Mouse (Mus musculus) MEL (cell line): Measurements from ENCODE around the gene B230104I21Rik. TPM values are rescaled to one million over a fixed set of nuclear protein-coding genes. Genes with fewer than 3 reads are reported as not detected.

Experiments used
- DNase-seq: peaks from one replicate; pipeline ENCODE4 v3.0.0; 2011; ENCODE audit warnings: low read depth, low spot score
- H3K27ac ChIP-seq: 2 replicates; pipeline ENCODE4 v1.5.1; 2012; ENCODE audit warnings: low read depth, mild to moderate bottlenecking, control low read depth, low read length, moderate library complexity; ENCODE audit not compliant: control insufficient read depth
- H3K27me3 ChIP-seq, 2 experiments: fragments of 150-350 bp in 1 of 2; sonication (generic) in 1 of 2; 2 replicates each; pipeline ENCODE4 v1.6.1; 2012; ENCODE audit warnings: low read length in 2 of 2, mild to moderate bottlenecking in 2 of 2, improper control_type of control experiment in 1 of 2, moderate library complexity in 1 of 2; ENCODE audit not compliant: insufficient read depth in 2 of 2, control insufficient read depth in 1 of 2
- H3K36me3 ChIP-seq, 2 experiments: 2 replicates each; pipeline ENCODE4 v1.6.1; 2012 to 2014; ENCODE audit warnings: low read length in 2 of 2, improper control_type of control experiment in 1 of 2, inconsistent platforms in 1 of 2, mild to moderate bottlenecking in 1 of 2; ENCODE audit not compliant: insufficient read depth in 2 of 2, control insufficient read depth in 1 of 2
- H3K4me1 ChIP-seq, 2 experiments: fragments of 150-350 bp in 1 of 2; sonication (generic) in 1 of 2; 2 replicates each; pipeline ENCODE4 v1.6.1; 2012; ENCODE audit warnings: low read length in 2 of 2, improper control_type of control experiment in 1 of 2, mild to moderate bottlenecking in 1 of 2; ENCODE audit not compliant: insufficient read depth in 2 of 2, control insufficient read depth in 1 of 2
- H3K4me3 ChIP-seq, 2 experiments: fragments of 150-350 bp in 1 of 2; sonication (generic) in 1 of 2; 2 replicates each; pipeline ENCODE4 v1.5.1; 2012; ENCODE audit warnings: low read depth in 2 of 2, low read length in 2 of 2, mild to moderate bottlenecking in 2 of 2, moderate library complexity in 2 of 2, control low read depth in 1 of 2, improper control_type of control experiment in 1 of 2; ENCODE audit not compliant: control insufficient read depth in 1 of 2, insufficient read depth in 1 of 2
- H3K79me2 ChIP-seq: 2 replicates; pipeline ENCODE4 v1.6.1; 2012; ENCODE audit warnings: mild to moderate bottlenecking, low read length, moderate library complexity; ENCODE audit not compliant: control insufficient read depth, poor library complexity, insufficient read depth
- H3K9ac ChIP-seq: 2 replicates; pipeline ENCODE4 v1.6.1; 2012; ENCODE audit warnings: low read depth, mild to moderate bottlenecking, control low read depth, low read length, moderate library complexity; ENCODE audit not compliant: control insufficient read depth, poor library complexity, severe bottlenecking
- H3K9me3 ChIP-seq: fragments of 150-350 bp; sonication (generic); replicated peaks from 2 replicates; pipeline ENCODE4 v1.6.1; 2012; ENCODE audit warnings: mild to moderate bottlenecking, low read length, improper control_type of control experiment, moderate library complexity; ENCODE audit not compliant: insufficient read depth
- BHLHE40 ChIP-seq: IDR thresholded peaks from 2 replicates; pipeline ENCODE4 v1.6.1; 2012; ENCODE audit warnings: low read depth, mild to moderate bottlenecking, inconsistent platforms, low read length, improper control_type of control experiment, borderline replicate concordance
- CHD1 ChIP-seq: IDR thresholded peaks from 2 replicates; pipeline ENCODE4 v1.6.1; 2012; ENCODE audit warnings: low read depth, mild to moderate bottlenecking, inconsistent platforms, low read length, improper control_type of control experiment
- CTCF ChIP-seq, 3 experiments: IDR thresholded peaks in 2 of 3; conservative IDR thresholded peaks in 1 of 3; 2 replicates each; pipeline ENCODE4 v1.5.1; 2011 to 2012; ENCODE audit warnings: low read length in 3 of 3, low read depth in 2 of 3, mild to moderate bottlenecking in 2 of 3, improper control_type of control experiment in 1 of 3, inconsistent platforms in 1 of 3, mixed read lengths in 1 of 3, moderate library complexity in 1 of 3; ENCODE audit not compliant: control insufficient read depth in 1 of 3, insufficient read depth in 1 of 3, poor library complexity in 1 of 3, severe bottlenecking in 1 of 3
- ELF1 ChIP-seq: IDR thresholded peaks from 2 replicates; pipeline ENCODE4 v1.6.1; 2014; ENCODE audit warnings: low read depth, mild to moderate bottlenecking, inconsistent platforms, low read length, improper control_type of control experiment, moderate library complexity
- ETS1 ChIP-seq: IDR thresholded peaks from 2 replicates; pipeline ENCODE4 v1.6.1; 2012; ENCODE audit warnings: low read depth, mild to moderate bottlenecking, inconsistent platforms, low read length, improper control_type of control experiment, moderate library complexity
- GABPA ChIP-seq: IDR thresholded peaks from 2 replicates; pipeline ENCODE4 v1.6.1; 2012; ENCODE audit warnings: low read depth, mild to moderate bottlenecking, inconsistent platforms, low read length, improper control_type of control experiment, moderate library complexity
- HCFC1 ChIP-seq: IDR thresholded peaks from 2 replicates; pipeline ENCODE4 v1.6.1; 2012; ENCODE audit warnings: low read depth, mild to moderate bottlenecking, inconsistent platforms, low read length, improper control_type of control experiment, moderate library complexity
- JUND ChIP-seq: IDR thresholded peaks from 2 replicates; pipeline ENCODE4 v1.6.1; 2011; ENCODE audit warnings: low read depth, mild to moderate bottlenecking, improper control_type of control experiment, low read length
- KAT2A ChIP-seq: conservative IDR thresholded peaks from 2 replicates; pipeline ENCODE4 v1.6.1; 2012; ENCODE audit warnings: low read depth, low read length, improper control_type of control experiment, inconsistent platforms
- MEF2A ChIP-seq: IDR thresholded peaks from 2 replicates; pipeline ENCODE4 v1.6.1; 2014; ENCODE audit warnings: low read depth, mild to moderate bottlenecking, inconsistent platforms, low read length, improper control_type of control experiment; ENCODE audit not compliant: poor library complexity, insufficient replicate concordance, severe bottlenecking; ENCODE audit errors: extremely low read depth
- MXI1 ChIP-seq: IDR thresholded peaks from 2 replicates; pipeline ENCODE4 v1.6.1; 2011; ENCODE audit warnings: mild to moderate bottlenecking, low read depth, low read length, improper control_type of control experiment
- MYC ChIP-seq: IDR thresholded peaks from 2 replicates; pipeline ENCODE4 v1.6.1; 2011; ENCODE audit warnings: low read depth, mild to moderate bottlenecking, low read length, improper control_type of control experiment, moderate library complexity
- NELFE ChIP-seq: IDR thresholded peaks from 2 replicates; pipeline ENCODE4 v1.6.1; 2011; ENCODE audit warnings: low read depth, low read length, improper control_type of control experiment
- NRF1 ChIP-seq: IDR thresholded peaks from 2 replicates; pipeline ENCODE4 v1.6.1; 2014; ENCODE audit warnings: low read depth, mild to moderate bottlenecking, inconsistent platforms, low read length, improper control_type of control experiment, moderate library complexity; ENCODE audit not compliant: poor library complexity, insufficient read depth, severe bottlenecking
- POLR2AphosphoS2 ChIP-seq: IDR thresholded peaks from 2 replicates; pipeline ENCODE4 v1.6.1; 2011; ENCODE audit warnings: low read length, improper control_type of control experiment
- POLR2AphosphoS5 ChIP-seq: IDR thresholded peaks from 2 replicates; pipeline ENCODE4 v1.6.1; 2012; ENCODE audit warnings: low read depth, borderline replicate concordance, mild to moderate bottlenecking, inconsistent platforms, low read length, moderate library complexity, mixed read lengths
- RAD21 ChIP-seq: IDR thresholded peaks from 2 replicates; pipeline ENCODE4 v1.6.1; 2011; ENCODE audit warnings: mild to moderate bottlenecking, low read depth, low read length, improper control_type of control experiment
- SIN3A ChIP-seq: IDR thresholded peaks from 2 replicates; pipeline ENCODE4 v1.6.1; 2012; ENCODE audit warnings: low read length, improper control_type of control experiment, inconsistent platforms
- SMC3 ChIP-seq: IDR thresholded peaks from 2 replicates; pipeline ENCODE4 v1.6.1; 2011; ENCODE audit warnings: low read depth, low read length, improper control_type of control experiment
- TAL1 ChIP-seq: IDR thresholded peaks from 2 replicates; pipeline ENCODE4 v1.6.1; 2012; ENCODE audit warnings: mild to moderate bottlenecking, inconsistent platforms, low read length, moderate library complexity, mixed read lengths
- TBP ChIP-seq: IDR thresholded peaks from 2 replicates; pipeline ENCODE4 v1.8.0; 2011; ENCODE audit warnings: low read depth, low read length, improper control_type of control experiment
- ZC3H11A ChIP-seq: IDR thresholded peaks from 2 replicates; pipeline ENCODE4 v1.6.1; 2012; ENCODE audit warnings: low read depth, mild to moderate bottlenecking, inconsistent platforms, low read length, improper control_type of control experiment
- ZKSCAN1 ChIP-seq: IDR thresholded peaks from 2 replicates; pipeline ENCODE4 v1.6.1; 2012; ENCODE audit warnings: low read depth, mild to moderate bottlenecking, inconsistent platforms, low read length, improper control_type of control experiment, moderate library complexity
- ZNF384 ChIP-seq: IDR thresholded peaks from 2 replicates; pipeline ENCODE4 v1.6.1; 2012; ENCODE audit warnings: low read depth, mild to moderate bottlenecking, inconsistent platforms, low read length, improper control_type of control experiment
- polyA plus RNA-seq, 2 experiments: library from polyadenylated mRNA; stranded (reverse) in 1 of 2; unstranded in 1 of 2; fragments of >175 nt in 1 of 2; fragments of >200 nt in 1 of 2; gene quantifications; 2 replicates each; pipeline versions ENCODE4 v1.2.1 to v1.2.4; 2012; ENCODE audit warnings: low replicate concordance in 2 of 2, low read depth in 1 of 2; ENCODE audit not compliant: insufficient read length in 2 of 2, insufficient read depth in 1 of 2, missing spikeins in 1 of 2
- total RNA-seq: library from RNA; depleted of rRNA; stranded (reverse); fragments of 300-350 nt; gene quantifications from 2 replicates; pipeline ENCODE4 v1.2.3, GENCODE M21; 2012

The B230104I21Rik gene
- total and polyA plus RNA-seq, 3 experiments: not detected

DNA sequence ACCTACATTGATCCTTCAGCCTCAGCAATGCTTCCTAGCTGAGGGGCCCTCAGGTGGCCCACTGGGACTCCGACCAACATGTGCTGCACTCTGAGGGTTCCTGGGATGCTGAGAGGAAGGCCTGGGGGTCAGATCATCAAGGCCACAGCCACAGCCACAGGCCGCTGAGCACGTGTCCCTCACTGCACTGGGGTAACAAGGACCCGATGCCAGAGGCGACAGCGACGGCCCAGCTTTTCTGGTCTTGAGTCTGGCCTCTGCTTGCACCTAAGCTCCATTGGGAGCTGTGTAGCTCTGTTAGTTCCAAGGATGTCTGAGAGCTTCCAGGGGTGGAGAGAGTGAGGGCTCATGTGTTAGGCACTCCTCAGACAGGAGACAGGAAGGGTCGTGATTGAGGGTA is 34.9 kb downstream of the B230104I21Rik start:
- Histone ChIP-seq H3K36me3 (no peaks in the 10 kb centered on the region), H3K4me3 (no peak overlapping the region), H3K27ac (no peak overlapping the region), H3K4me1 (no peaks in the 10 kb centered on the region), H3K9me3 (no peaks in the 10 kb centered on the region), H3K27me3 (no peaks in the 10 kb centered on the region), H3K79me2 (no peaks in the 10 kb centered on the region), H3K9ac (no peak overlapping the region)
- TF ChIP-seq RAD21 (no peak), GABPA (no peak), ZC3H11A (no peak), ZKSCAN1 (no peak), TAL1 (no peak), ETS1 (no peak), MXI1 (no peak), BHLHE40 (no peak), POLR2AphosphoS2 (no peak), JUND (no peak), CTCF (IDR thresholded peaks at IDR 0.05 in 2 of 3, conservative IDR thresholded peaks at IDR 0.05 in 1 of 3; ENCODE audit: control insufficient read depth in 1 of 3, insufficient read depth in 1 of 3, low read depth in 2 of 3, low read length in 3 of 3, poor library complexity in 1 of 3, severe bottlenecking in 1 of 3) (no peak)
- no peak for DNase-seq

DNA sequence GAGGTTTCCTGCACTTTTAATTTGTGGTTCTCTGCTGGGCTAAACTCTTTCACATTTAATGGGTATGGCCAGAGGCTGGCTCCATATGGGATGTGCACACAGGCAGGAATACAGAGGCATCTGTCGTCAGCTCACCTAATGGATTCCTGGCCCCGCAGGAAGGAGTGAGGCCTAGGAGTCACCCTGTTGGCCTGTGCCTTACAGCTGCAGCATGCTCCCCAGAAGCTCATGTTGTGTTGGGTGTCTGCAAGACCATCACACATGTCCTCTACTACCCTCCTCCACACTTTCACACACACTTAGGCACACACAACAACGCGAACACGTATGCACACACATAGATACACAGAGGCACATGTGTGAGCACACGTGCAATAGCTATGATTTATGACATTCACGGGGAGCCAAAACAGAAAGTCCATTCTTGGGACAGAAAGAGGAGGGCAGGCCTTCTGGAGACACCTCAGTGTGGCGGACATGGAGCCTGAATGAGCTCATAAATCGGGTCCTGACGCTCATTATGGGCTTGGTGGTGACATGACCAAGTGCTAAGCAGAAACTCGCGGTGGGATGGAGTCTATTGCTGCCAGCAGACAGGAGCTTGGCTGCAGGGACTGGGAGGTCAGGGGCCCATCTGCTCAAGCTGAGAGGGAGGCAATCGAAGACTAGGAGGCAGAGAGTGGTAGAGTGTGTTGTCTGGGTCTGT is 35.8 kb downstream of the B230104I21Rik start:
- Histone ChIP-seq H3K4me1 (no peaks in the 10 kb centered on the region), H3K27me3 (no peaks in the 10 kb centered on the region), H3K4me3 (no peak overlapping the region), H3K27ac (no peak overlapping the region), H3K79me2 (no peaks in the 10 kb centered on the region), H3K9ac (no peak overlapping the region), H3K9me3 (no peaks in the 10 kb centered on the region), H3K36me3 (no peaks in the 10 kb centered on the region)
- DNase-seq: no peak
- TF ChIP-seq NELFE: no peak
- TF ChIP-seq JUND: no peak
- TF ChIP-seq NRF1: no peak
- TF ChIP-seq POLR2AphosphoS5: no peak
- no peak for TF ChIP-seq KAT2A
- TF ChIP-seq TAL1: no peak
- no peak for TF ChIP-seq SMC3
- TF ChIP-seq SIN3A: no peak
- TF ChIP-seq CHD1: no peak
- no peak for TF ChIP-seq MYC
- TF ChIP-seq ELF1: no peak
- TF ChIP-seq MEF2A: no peak
- no peak for TF ChIP-seq HCFC1
- TF ChIP-seq POLR2AphosphoS2: no peak
- TF ChIP-seq ZNF384: no peak
- TF ChIP-seq TBP: no peak
- TF ChIP-seq RAD21: no peak
